ENCODE assay signal across 12 mouse cellular contexts in genomic region chr11:106163546-106163945, GRCm38 (mm10). TPM values are rescaled to one million over a fixed set of nuclear protein-coding genes. Genes with fewer than 3 reads are reported as not detected.
DNase-seq lines count a peak whose midpoint lies in the region; ATAC-seq lines count a peak whose summit lies in the region.
"Had no signal": no experiment of that assay in that cellular context is flagged by ENCODE, and none has a peak within 500 bp of the region (broad histone marks: within the 10 kb centered on the region; RNA-seq: fewer than 3 reads in every experiment).

No protein-coding gene starts in this region.

- H3K4me1 ChIP-seq in kidney, embryonic 14.5 days (ENCODE audit: control insufficient read depth, insufficient read depth, low read length): peaks cover 19% of the 10 kb centered on the region
- H3K4me1 ChIP-seq in heart, embryonic 10.5 days: peaks cover 33% of the 10 kb centered on the region
- H3K4me1 ChIP-seq in kidney, embryonic 15.5 days: peaks cover 23% of the 10 kb centered on the region

- 80% methylated on average over 4 of the region's 4 CpGs for WGBS in kidney, embryonic 14.5 days
- 82% methylated on average over 4 of the region's 4 CpGs for WGBS in heart, embryonic 10.5 days
- whole genome bisulfite sequencing in kidney, embryonic 15.5 days: 73% methylated on average over 4 of the region's 4 CpGs

- ATAC-seq in kidney, embryonic 14.5 days (ENCODE audit: low FRiP score, low TSS enrichment): no peak
- ATAC-seq in kidney, embryonic 15.5 days (replicated peaks; ENCODE audit: low FRiP score): no peak
- ATAC-seq in erythroblast, adult 5-6 weeks (replicated peaks; ENCODE audit: low FRiP score, poor library complexity, severe bottlenecking): no peak
- ATAC-seq: inflammation-experienced regulatory T-cells, adult 6 months; Patski had no signal

- H3K9me3 ChIP-seq in kidney, embryonic 14.5 days (ENCODE audit: control insufficient read depth, low read length): no peaks in the 10 kb centered on the region
- H3K9me3 ChIP-seq in heart, embryonic 10.5 days: no peaks in the 10 kb centered on the region
- H3K9me3 ChIP-seq in kidney, embryonic 15.5 days (replicated peaks): no peaks in the 10 kb centered on the region

- H3K27ac ChIP-seq in kidney, embryonic 14.5 days (ENCODE audit: low read depth, low read length): no peak overlapping the region
- peak overlapping the region; percentile 47; the same call in 1 of the 2 replicates for H3K27ac ChIP-seq in heart, embryonic 10.5 days
- H3K27ac ChIP-seq in kidney, embryonic 15.5 days: peak overlapping the region; percentile 59
- H3K27ac ChIP-seq: macrophage had no signal

- peaks cover 41% of the 10 kb centered on the region for H3K36me3 ChIP-seq in kidney, embryonic 14.5 days (ENCODE audit: control insufficient read depth, insufficient read depth, low read length)
- H3K36me3 ChIP-seq in heart, embryonic 10.5 days: peaks cover 52% of the 10 kb centered on the region
- H3K36me3 ChIP-seq in kidney, embryonic 15.5 days: peaks cover 49% of the 10 kb centered on the region

- H3K4me3 ChIP-seq in kidney, embryonic 14.5 days (ENCODE audit: low read length): no peak overlapping the region
- no peak overlapping the region for H3K4me3 ChIP-seq in heart, embryonic 10.5 days
- H3K4me3 ChIP-seq in kidney, embryonic 15.5 days (replicated peaks): no peak overlapping the region

- no peak overlapping the region for H3K4me2 ChIP-seq in kidney, embryonic 14.5 days (replicated peaks; ENCODE audit: low read depth, low read length)
- no peak overlapping the region for H3K4me2 ChIP-seq in kidney, embryonic 15.5 days

- H3K27me3 ChIP-seq in kidney, embryonic 14.5 days (ENCODE audit: control insufficient read depth, insufficient read depth, low read length): no peaks in the 10 kb centered on the region
- no peaks in the 10 kb centered on the region for H3K27me3 ChIP-seq in heart, embryonic 10.5 days (ENCODE audit: insufficient read depth, poor library complexity, severe bottlenecking)
- no peaks in the 10 kb centered on the region for H3K27me3 ChIP-seq in kidney, embryonic 15.5 days
- H3K27me3 ChIP-seq: Patski had no signal

- peak; percentile 45 for DNase-seq in kidney, adult 11 months
- no peak for DNase-seq in heart, embryonic 10.5 days (ENCODE audit: low spot score)
- peak; percentile 34 for DNase-seq in lung, postnatal 10 days
- DNase-seq in embryo, embryonic 10 days (ENCODE audit: low spot score): no peak
- DNase-seq in right cerebral cortex, adult 18-20 months: no peak

- no peak overlapping the region for H3K9ac ChIP-seq in kidney, embryonic 14.5 days (ENCODE audit: low read depth, low read length)
- no peak overlapping the region for H3K9ac ChIP-seq in kidney, embryonic 15.5 days

RNA-seq across cellular contexts. Expression of gene Limd2, which starts 2.9 kb away (rescaled TPM):
- 216 and 266 TPM in 2 replicates for polyA plus RNA-seq in kidney, embryonic 14.5 days (2014; fragmentation: Nextera tagmentation; extraction: Ambion mirVana)
- 172 and 261 TPM in 2 replicates for polyA plus RNA-seq in heart, embryonic 10.5 days (2016; fragmentation: Nextera tagmentation; extraction: Ambion mirVana)
- polyA plus RNA-seq in kidney, embryonic 15.5 days (2015; fragmentation: Nextera tagmentation; extraction: Ambion mirVana): 201 and 217 TPM in 2 replicates
- 43.2 and 53.5 TPM in 2 replicates for total RNA-seq in erythroblast, adult 5-6 weeks (2015; ENCODE audit: low replicate concordance)
- 7.4 and 14.3 TPM in 2 replicates for total RNA-seq in erythroblast, adult 5-6 weeks (2017; ENCODE audit: low replicate concordance)

RNA-seq across cellular contexts. Expression of gene Gm10840, which starts 2.9 kb away (rescaled TPM):
- not detected in 2 replicates for polyA plus RNA-seq in kidney, embryonic 14.5 days (2014; fragmentation: Nextera tagmentation; extraction: Ambion mirVana)
- polyA plus RNA-seq in heart, embryonic 10.5 days (2016; fragmentation: Nextera tagmentation; extraction: Ambion mirVana): not detected in 2 replicates
- not detected in 2 replicates for polyA plus RNA-seq in kidney, embryonic 15.5 days (2015; fragmentation: Nextera tagmentation; extraction: Ambion mirVana)
- total RNA-seq in erythroblast, adult 5-6 weeks (2015; ENCODE audit: low replicate concordance): not detected in 2 replicates
- total RNA-seq in erythroblast, adult 5-6 weeks (2017; ENCODE audit: low replicate concordance): not detected in 2 replicates
- total RNA-seq: gastrocnemius, postnatal 4 days had no signal
- polyA plus RNA-seq: inflammation-experienced regulatory T-cells, adult 6 months; macrophage; Patski had no signal

RNA-seq across cellular contexts. Expression of gene Strada, which starts 38.4 kb away (rescaled TPM):
- polyA plus RNA-seq in kidney, embryonic 14.5 days (2014; fragmentation: Nextera tagmentation; extraction: Ambion mirVana): 29.1 and 33.5 TPM in 2 replicates
- 26.4 and 27.4 TPM in 2 replicates for polyA plus RNA-seq in heart, embryonic 10.5 days (2016; fragmentation: Nextera tagmentation; extraction: Ambion mirVana)
- polyA plus RNA-seq in kidney, embryonic 15.5 days (2015; fragmentation: Nextera tagmentation; extraction: Ambion mirVana): 28.6 and 31.5 TPM in 2 replicates
- 3.8 and 11.5 TPM in 2 replicates for total RNA-seq in erythroblast, adult 5-6 weeks (2015; ENCODE audit: low replicate concordance)
- 4.9 and 5.7 TPM in 2 replicates for total RNA-seq in erythroblast, adult 5-6 weeks (2017; ENCODE audit: low replicate concordance)

RNA-seq across cellular contexts. Expression of gene Ccdc47, which starts 52.6 kb away (rescaled TPM):
- polyA plus RNA-seq in kidney, embryonic 14.5 days (2014; fragmentation: Nextera tagmentation; extraction: Ambion mirVana): 39.3 and 60.3 TPM in 2 replicates
- polyA plus RNA-seq in heart, embryonic 10.5 days (2016; fragmentation: Nextera tagmentation; extraction: Ambion mirVana): 85.0 and 91.2 TPM in 2 replicates
- polyA plus RNA-seq in kidney, embryonic 15.5 days (2015; fragmentation: Nextera tagmentation; extraction: Ambion mirVana): 85.4 and 89.5 TPM in 2 replicates
- 11.5 and 15.2 TPM in 2 replicates for total RNA-seq in erythroblast, adult 5-6 weeks (2015; ENCODE audit: low replicate concordance)
- total RNA-seq in erythroblast, adult 5-6 weeks (2017; ENCODE audit: low replicate concordance): 38.8 and 57.4 TPM in 2 replicates

RNA-seq across cellular contexts. Expression of gene Ddx42, which starts 53.2 kb away (rescaled TPM):
- 43.1 and 71.8 TPM in 2 replicates for polyA plus RNA-seq in kidney, embryonic 14.5 days (2014; fragmentation: Nextera tagmentation; extraction: Ambion mirVana)
- 63.7 and 70.3 TPM in 2 replicates for polyA plus RNA-seq in heart, embryonic 10.5 days (2016; fragmentation: Nextera tagmentation; extraction: Ambion mirVana)
- 75.9 and 77.8 TPM in 2 replicates for polyA plus RNA-seq in kidney, embryonic 15.5 days (2015; fragmentation: Nextera tagmentation; extraction: Ambion mirVana)
- 13.4 and 14.6 TPM in 2 replicates for total RNA-seq in erythroblast, adult 5-6 weeks (2015; ENCODE audit: low replicate concordance)
- total RNA-seq in erythroblast, adult 5-6 weeks (2017; ENCODE audit: low replicate concordance): 18.8 and 35.8 TPM in 2 replicates

Comparison
In these comparisons a context has a peak if more than half of its experiments do, and no peak if none do; other contexts are left out.
1. DNase-seq: peak in kidney, adult 11 months (single experiment) and lung, postnatal 10 days (single experiment); none in heart, embryonic 10.5 days (single experiment), embryo, embryonic 10 days (single experiment) and right cerebral cortex, adult 18-20 months (single experiment).